Mouse (Mus musculus): ENCODE measurements around the gene Asap3.

GRCm38 (mm10) chr4:136171455-136171854 lies 34.7 kb upstream of the Asap3 start:
- TF ChIP-seq CTCF (IDR thresholded peaks at IDR 0.05; ENCODE audit: insufficient read depth, low read length) (no peak), POLR2A (IDR thresholded peaks at IDR 0.05; ENCODE audit: borderline replicate concordance, extremely low read depth, low read depth, low read length) (no peak)
